Mouse (Mus musculus): ENCODE results near the gene Tagap.
"Not testable (repeated sequence)": the region's sequence is repeated elsewhere in the genome, so short reads cannot be mapped to it uniquely, and the experiment has no call there.

- not testable (repeated sequence) for TF ChIP-seq CTCF, EP300 (IDR thresholded peaks at IDR 0.05; ENCODE audit: low read depth)
Observed at GRCm38 (mm10) chr17:7969782-7970181, 44.0 kb downstream of the Tagap start.

Measured in liver, postnatal 0 days (tissue).